Mouse (Mus musculus): Measurements from ENCODE around the gene Vmn1r82. TPM values are rescaled to one million over a fixed set of nuclear protein-coding genes. Genes with fewer than 3 reads are reported as not detected.

The Vmn1r82 gene
- polyA plus RNA-seq (2015; fragmentation: Nextera tagmentation; extraction: Ambion mirVana), result not detected in 2 replicates

DNA sequence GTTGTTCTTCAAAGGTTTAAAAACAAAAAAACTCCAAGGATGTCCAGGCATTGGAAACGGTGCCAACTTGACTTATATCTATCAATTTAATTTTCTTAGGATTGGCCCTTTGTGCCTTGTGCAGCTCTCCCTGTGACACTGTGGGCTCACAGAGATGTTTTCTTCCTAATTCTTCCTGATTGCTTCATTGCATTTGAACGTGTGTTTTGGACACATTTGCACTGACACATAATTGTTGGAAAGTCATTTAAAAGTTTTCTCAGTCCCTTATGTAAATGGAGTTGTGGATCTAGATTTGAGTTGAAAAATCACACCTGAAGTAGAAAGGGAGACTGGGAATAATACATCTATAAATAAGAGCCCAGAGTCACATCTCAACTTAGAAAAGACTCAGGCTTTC, at the start of gene Vmn1r82:
TSS of gene Vmn1r82 (plus strand) at position 301 of the 400 bp plus-strand sequence.
- 58% methylated on average over 2 of the region's 2 CpGs for WGBS
- Histone ChIP-seq H3K27me3 (no peaks in the 10 kb centered on the region), H3K36me3 (no peaks in the 10 kb centered on the region), H3K4me3 (no peak within 1 kb of the TSS), H3K4me2 (no peak within 1 kb of the TSS), H3K4me1 (replicated peaks) (no peaks in the 10 kb centered on the region), H3K9ac (no peak within 1 kb of the TSS), H3K27ac (replicated peaks) (no peak within 1 kb of the TSS), H3K9me3 (peaks cover 14% of the 10 kb centered on the region)
- ATAC-seq (ENCODE audit: low read depth), result no peak

DNA sequence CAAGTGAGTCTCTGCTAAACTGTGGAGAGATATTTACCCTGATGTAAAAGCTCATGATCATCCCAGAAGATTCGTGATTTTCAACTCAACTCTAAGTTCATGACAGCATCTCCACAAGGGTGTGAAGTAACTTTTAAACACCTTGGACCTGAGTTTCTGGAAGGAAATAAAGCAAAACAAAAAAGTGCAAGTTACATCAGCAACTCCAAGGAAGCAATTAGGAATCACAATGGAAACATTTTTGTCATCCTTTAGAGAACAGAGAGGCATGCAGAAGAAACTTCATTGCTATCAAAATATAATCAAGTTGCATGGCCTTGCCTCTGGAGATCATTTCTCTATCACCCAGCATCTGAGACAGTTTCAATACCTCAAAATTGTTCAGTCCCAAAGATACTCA, 32.1 kb upstream of the Vmn1r82 start, which contains the start of gene Vmn1r81:
TSS of gene Vmn1r81 (minus strand) at position 101 of the 400 bp plus-strand sequence.
- WGBS, result 69% methylated on average over 1 of the region's 1 CpGs
- Histone ChIP-seq H3K4me3 (no peak within 1 kb of the TSS), H3K9me3 (peaks cover 18% of the 10 kb centered on the region)

DNA sequence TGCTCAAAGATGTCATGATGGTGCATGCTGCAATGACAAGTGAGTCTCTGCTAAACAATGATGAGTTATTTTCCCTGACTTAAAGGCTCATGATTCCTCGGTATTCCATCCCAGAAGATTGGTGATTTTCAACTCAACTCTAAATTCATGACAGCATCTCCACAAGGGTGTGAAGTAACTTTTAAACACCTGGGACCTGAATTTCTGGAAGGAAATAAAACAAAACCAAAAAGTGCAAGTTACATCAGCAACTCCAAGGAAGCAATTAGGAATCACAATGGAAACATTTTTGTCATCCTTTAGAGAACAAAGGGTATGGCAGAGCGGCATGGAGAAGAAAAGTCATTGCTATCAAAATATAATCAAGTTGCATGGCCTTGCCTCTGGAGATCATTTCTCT, 29.2 kb downstream of the Vmn1r82 start, which contains the start of gene Vmn1r83:
TSS of gene Vmn1r83 (minus strand) at position 101 of the 400 bp plus-strand sequence.
- Histone ChIP-seq H3K27me3 (no peaks in the 10 kb centered on the region), H3K9ac (no peak within 1 kb of the TSS), H3K4me3 (no peak within 1 kb of the TSS), H3K27ac (replicated peaks) (no peak within 1 kb of the TSS), H3K9me3 (peaks cover 24% of the 10 kb centered on the region), H3K36me3 (no peaks in the 10 kb centered on the region), H3K4me1 (replicated peaks) (no peaks in the 10 kb centered on the region), H3K4me2 (no peak within 1 kb of the TSS)
- ATAC-seq (ENCODE audit: low read depth), result no peak
- 84% methylated on average over 2 of the region's 2 CpGs for WGBS

More for the DNA sequence above, 32.1 kb upstream of the Vmn1r82 start, which contains the start of gene Vmn1r81:
- Histone ChIP-seq H3K9ac (no peak within 1 kb of the TSS), H3K4me2 (no peak within 1 kb of the TSS), H3K27me3 (no peaks in the 10 kb centered on the region), H3K4me1 (replicated peaks) (no peaks in the 10 kb centered on the region), H3K27ac (replicated peaks) (no peak within 1 kb of the TSS), H3K36me3 (no peaks in the 10 kb centered on the region)
- ATAC-seq (ENCODE audit: low read depth), result no peak

Other genes with a start within 250 kb of the Vmn1r82 start
- gene Vmn1r78, start 150.2 kb upstream of the Vmn1r82 start, polyA plus RNA-seq (2015; fragmentation: Nextera tagmentation; extraction: Ambion mirVana), result not detected in 2 replicates
- not detected in 2 replicates for gene Vmn1r79, start 129.2 kb upstream of the Vmn1r82 start, polyA plus RNA-seq (2015; fragmentation: Nextera tagmentation; extraction: Ambion mirVana)
- gene Vmn1r80, start 111.1 kb upstream of the Vmn1r82 start, polyA plus RNA-seq (2015; fragmentation: Nextera tagmentation; extraction: Ambion mirVana), result not detected in 2 replicates
- gene Vmn1r81, start 32.2 kb upstream of the Vmn1r82 start, polyA plus RNA-seq (2015; fragmentation: Nextera tagmentation; extraction: Ambion mirVana), result not detected in 2 replicates
- not detected in 2 replicates for gene Vmn1r83, start 29.1 kb downstream of the Vmn1r82 start, polyA plus RNA-seq (2015; fragmentation: Nextera tagmentation; extraction: Ambion mirVana)
- gene Vmn1r84, start 68.8 kb downstream of the Vmn1r82 start, polyA plus RNA-seq (2015; fragmentation: Nextera tagmentation; extraction: Ambion mirVana), result not detected in 2 replicates
- gene Zfp551, start 122.3 kb downstream of the Vmn1r82 start, polyA plus RNA-seq (2015; fragmentation: Nextera tagmentation; extraction: Ambion mirVana), result 6.6 and 6.8 TPM in 2 replicates
- gene Zfp606, start 177.9 kb downstream of the Vmn1r82 start, polyA plus RNA-seq (2015; fragmentation: Nextera tagmentation; extraction: Ambion mirVana), result 42.3 and 43.9 TPM in 2 replicates
- gene 2900092C05Rik, start 212.1 kb downstream of the Vmn1r82 start, polyA plus RNA-seq (2015; fragmentation: Nextera tagmentation; extraction: Ambion mirVana), result not detected in 2 replicates